Mouse (Mus musculus): ENCODE data around the gene Sult2a2.
"Not testable (repeated sequence)": the region's sequence is repeated elsewhere in the genome, so short reads cannot be mapped to it uniquely, and the experiment has no call there.

The Sult2a2 gene
- long read RNA-seq, experiment 1 = 0 reads
- long read RNA-seq, experiment 2 = 0 reads

DNA sequence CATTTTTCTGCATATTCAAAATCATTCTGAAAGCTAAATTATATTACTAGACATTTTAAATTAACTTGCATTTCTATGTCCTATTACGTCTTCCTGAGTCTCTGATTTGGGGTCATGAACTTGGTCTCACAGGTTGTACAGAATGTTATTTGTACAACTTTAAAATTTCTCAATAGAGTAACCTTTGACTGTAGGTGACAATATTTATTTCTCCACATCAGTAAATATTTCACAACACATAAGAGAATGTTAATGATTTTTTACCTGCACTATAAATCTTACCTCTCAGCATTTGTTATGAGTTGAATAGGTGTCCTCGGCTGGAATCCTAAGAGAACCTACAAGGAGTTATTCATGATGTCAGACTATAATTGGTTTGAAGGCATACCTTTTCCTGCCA is at the start of gene Sult2a2:
Sult2a2 (plus strand) TSS at position 301 of the 400 bp plus-strand sequence.
- intact Hi-C loops (cut with DNase I) = not testable (repeated sequence)

DNA sequence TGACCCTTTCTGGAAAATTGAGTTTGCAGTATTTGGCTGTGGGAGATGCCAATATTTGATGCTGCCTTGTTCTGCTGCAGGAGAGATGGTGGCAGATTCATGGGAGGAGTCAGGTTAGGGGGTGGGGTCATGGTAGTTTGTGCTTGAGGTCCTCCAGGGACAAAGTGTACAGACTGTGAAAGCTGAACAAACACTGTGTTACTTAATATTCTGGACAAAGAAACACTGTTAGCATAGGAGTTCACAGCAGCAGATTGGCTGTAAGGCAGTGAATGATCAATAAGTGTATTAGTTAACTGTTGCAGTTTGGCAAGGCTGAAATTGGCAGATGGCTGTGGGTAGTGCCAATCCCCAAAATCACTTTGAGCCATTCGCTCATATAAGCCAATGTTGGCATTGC is 80.6 kb downstream of the Sult2a2 start:
- intact Hi-C loops (cut with DNase I) = no loop called here

Measured in adrenal gland (tissue).